Mouse (Mus musculus) cerebellum, adult 9-10 months (tissue): ENCODE results near the gene Txndc9.
"Not testable (repeated sequence)": the region's sequence is repeated elsewhere in the genome, so short reads cannot be mapped to it uniquely, and the experiment has no call there.

Experiments used
- DNase-seq: peaks from one replicate; pipeline ENCODE4 v3.0.0; 2022

The Txndc9 gene

DNA sequence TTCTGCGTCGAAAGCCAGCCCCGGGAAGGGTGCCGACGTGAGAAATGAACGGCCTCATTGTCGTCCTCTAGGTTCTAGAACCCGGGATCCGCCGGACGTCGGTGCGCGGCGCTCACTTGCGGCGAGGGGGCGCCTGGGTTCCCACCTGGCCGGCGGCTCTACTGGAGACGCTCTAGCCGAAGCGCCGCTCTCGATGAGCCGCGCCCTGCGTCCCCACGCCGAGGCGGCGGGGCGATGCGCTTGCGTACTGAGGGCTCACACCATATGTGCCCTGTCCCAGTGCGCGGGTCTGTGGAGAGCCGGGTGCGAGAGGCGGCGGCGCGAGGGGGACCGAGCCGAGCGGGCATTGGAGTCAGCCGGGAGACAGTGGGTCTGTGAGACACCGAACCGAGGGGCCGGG is at the start of gene Txndc9, which contains the start of gene Eif5b:
Gene Txndc9, minus strand, starts transcription at position 27 of the 400 bp plus-strand sequence.
Gene Eif5b, plus strand, starts transcription at position 144 of the 400 bp plus-strand sequence.
- peak; percentile 96 for DNase-seq

DNA sequence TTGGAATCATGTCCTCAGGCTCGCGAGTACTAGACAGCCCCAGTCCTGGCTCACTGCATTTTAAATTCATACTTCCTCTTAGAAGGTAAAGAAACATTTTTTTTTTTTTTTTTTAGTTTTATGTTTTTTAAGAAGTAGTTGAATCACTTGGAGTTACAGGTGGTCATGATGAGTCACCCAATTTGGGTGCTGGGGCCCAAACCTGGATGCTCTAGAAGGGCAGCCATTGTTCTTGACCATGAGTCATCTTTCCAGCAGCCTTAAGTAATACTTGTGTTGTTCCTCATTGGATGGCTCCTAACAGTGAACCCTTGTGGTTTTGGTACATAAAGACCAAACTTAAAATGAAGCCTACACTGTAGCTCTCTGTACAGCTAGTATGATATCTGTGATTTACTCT is 41.2 kb upstream of the Txndc9 start:
- DNase-seq, result no peak

DNA sequence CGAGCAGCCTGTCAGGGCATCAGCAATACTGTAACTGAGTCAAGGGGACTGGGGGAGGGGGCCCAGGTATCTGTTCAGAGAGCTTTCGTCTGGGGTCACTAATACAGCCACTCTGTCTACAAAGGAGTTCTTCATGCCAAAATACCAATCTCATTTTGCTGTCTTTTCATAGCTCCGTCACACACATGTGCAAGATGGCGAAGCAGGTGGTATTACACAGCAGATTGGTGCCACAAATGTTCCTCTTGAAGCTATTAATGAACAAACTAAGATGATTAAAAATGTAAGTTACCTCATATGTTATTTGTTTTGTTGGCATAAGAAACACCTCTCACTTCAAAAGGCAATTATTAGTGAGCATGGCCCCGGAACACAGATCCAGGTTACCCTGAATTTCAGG is 39.7 kb upstream of the Txndc9 start:
- DNase-seq, result no peak

DNA sequence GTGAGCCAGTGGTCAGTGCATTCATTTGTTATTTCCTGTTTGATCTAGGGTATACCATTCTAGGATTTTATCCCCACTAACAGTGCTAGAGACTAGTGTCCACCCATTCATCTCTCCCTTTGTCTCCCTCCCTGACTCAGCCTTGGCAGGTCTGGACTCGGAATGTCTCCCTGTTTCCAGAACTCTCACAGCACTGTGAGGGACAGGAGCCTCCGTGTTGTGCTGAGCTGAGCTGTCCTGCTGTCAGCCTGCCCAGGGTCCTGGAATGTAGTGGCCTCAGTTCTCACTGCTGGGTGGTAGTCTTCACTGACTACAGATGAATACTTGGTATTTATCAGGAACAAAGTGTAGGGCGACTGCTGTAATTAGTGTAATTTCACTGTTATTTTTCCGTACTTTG is 37.8 kb upstream of the Txndc9 start:
- no peak for DNase-seq

DNA sequence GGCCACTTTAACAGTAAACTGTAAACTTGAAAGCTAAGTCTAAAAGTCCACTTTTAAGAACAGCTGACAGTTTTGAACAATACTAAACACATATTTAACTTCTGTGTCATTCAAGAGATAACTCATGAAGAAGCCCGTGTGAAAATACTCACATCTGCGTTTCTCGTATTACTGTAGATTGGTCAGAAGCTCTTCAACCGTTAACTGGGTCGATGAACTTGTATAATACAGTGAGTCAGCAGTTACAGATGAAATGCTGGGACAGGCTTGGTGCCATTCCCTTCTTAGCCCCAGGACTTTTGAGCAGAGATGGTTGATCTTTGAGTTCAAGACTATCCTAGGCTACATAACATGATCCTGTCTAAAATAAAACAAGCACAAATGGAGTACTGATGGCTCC is 33.7 kb upstream of the Txndc9 start:
- no peak for DNase-seq

DNA sequence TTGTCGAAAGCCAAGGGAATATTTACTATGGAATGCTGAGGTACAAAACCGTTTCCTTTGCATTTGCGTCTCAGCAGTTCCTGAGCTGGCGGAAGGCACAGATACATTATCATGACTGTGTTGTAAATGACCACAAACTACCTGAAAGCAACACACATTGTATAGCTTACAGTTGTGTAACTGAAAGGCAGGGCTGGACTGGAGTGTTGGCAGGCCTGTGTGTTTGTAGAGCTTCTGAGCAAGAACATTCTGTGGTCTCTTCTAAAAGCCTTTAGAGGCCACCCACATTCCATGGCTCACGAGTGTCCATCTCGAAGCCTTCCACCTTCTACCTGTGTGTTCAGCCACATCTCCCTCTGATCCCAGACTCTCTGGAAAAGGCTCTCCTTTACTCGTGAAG is 29.6 kb upstream of the Txndc9 start:
- no peak for DNase-seq

DNA sequence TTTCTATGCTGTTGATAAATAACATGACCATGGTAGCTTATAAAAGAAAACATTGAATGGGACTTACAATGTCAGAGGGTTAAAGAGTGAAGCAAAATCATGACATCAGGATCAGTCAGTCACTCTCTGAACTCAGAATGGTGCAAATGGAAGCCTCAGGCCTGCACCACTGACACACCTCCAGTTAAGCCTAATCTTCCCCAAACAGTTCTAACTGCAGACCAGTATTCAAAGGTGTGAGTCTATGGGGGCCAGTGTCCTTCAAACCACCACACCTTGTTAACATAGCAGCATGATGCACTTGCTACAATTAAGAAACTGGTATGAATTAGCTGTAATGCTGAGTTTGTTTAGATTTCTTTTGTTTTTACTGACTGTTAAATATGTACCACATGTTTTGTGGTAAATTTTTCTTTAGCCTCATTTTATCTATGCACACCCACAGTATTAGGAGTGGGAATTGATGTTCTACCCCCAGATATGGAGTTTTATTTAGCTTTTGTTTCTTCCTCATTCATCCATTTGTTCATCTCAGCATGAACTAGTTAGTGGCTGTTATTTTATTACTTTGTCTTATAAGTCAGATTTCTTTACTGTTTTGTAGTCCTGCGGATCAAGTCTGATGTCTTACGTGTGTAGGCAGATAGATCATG is 17.0 kb upstream of the Txndc9 start:
- DNase-seq, result no peak

DNA sequence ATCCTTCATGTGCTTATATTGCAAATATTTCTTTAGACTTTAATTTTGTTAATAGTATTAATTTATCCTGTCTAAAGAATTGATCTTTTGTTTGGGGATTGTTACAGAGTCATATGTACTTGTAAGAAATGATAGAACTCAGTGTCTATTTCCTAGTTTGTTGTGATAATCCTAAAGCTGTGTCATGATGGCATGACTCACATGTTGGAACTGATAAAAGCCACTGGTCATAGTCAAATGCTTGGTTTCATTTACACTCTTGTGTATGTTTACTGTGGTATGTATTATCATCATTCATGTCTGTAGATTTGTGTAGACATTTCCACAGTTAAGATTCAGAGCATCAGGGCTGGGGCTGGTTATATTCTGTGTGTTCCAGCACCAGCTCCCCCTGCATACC is 14.8 kb upstream of the Txndc9 start:
- DNase-seq, result no peak

DNA sequence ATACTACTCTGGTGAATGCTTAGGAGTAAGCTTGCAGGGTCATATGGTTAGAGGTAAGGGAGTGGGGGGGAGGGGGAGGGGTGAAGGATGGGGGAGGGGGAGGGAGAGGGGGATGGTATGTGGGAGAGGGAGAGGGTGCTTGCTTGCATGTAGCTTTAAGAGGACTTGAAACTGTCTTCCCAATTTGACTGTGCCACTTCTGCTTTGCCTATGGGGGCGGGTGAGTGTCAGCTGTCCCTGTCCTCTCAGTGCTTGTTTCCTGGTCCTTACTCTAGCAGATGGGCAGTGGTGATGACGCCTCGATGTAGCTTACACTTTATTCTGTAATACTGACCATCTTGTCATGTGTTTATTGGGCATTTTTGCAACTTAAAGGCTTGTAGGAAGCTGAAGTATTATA is 14.4 kb upstream of the Txndc9 start:
- no peak for DNase-seq

DNA sequence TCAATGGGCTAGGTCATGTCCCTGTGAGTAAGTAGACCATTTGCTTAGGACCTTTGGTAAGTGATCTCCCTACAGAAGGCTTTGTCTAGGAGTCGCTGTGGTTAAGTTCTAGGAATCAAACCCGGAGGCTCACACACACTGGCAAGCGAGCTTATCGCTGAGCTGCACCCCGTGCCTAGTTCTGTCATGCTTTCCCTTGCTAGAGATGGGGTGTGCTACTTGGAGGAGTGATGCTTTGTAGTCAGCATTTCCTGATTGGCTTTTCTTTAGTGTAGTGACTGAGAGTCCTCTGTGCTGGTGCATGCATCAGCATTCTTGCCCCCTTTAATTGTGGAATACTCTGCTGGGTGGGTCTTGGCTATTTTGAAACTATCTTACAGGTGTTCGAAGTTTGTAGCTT is 14.0 kb upstream of the Txndc9 start:
- DNase-seq, result no peak

DNA sequence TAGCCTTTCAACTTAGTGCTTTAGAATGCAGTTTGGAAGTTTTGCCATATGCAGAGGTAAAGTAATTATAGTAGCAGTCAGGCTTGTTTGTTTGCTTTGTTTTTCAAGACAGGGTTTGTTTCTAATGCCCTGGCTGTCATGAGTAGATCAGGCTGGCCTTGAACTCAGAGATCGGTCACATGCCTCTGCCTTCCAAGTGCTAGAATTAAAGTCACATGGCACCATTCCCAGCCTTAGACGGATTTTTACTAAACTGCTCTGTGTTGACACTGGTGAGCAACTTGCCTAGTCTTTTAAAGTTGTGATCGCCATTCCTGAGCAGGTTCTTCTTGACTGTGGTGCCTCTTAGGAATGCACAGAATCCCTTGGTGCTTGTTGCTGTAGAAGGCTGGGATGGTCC is 9.0 kb upstream of the Txndc9 start:
- no peak for DNase-seq

DNA sequence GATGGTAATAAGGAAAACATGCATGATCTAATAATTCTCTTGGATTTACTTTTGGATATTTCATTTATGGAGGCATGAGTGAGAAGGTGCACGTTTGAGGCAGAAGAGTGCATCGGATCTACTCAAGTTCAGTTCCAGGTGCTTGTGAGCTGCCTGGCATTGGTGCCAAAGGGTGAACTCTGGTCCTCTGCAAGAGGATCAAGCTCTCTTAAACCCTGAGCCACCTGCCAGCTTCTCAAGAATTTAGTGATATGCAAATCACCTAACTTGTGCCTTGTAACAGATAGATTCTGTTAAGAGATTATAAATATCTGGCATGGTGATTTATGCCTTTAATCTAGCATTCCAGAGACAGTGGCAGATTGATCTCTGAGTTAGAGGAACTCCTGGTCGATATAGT is 5.4 kb upstream of the Txndc9 start:
- no peak for DNase-seq

DNA sequence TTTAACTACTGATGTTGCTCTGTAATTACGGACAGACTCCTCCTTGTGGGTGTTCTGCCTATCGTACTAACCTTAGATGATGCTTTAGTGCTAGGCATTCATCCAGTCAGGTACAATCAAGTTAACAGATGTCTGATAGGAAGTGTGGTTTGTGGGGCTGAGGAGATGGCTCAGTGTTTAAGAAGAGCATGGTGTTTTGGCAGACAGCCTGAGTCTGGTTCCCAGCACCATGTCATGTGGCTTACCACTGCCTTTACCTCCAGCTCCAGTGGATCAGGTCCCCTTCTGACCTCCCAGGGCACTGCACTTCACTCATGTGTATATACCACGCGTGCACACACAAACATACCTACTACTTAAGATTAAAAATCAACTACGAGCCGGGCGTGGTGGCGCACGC is 4.3 kb upstream of the Txndc9 start:
- no peak for DNase-seq

DNA sequence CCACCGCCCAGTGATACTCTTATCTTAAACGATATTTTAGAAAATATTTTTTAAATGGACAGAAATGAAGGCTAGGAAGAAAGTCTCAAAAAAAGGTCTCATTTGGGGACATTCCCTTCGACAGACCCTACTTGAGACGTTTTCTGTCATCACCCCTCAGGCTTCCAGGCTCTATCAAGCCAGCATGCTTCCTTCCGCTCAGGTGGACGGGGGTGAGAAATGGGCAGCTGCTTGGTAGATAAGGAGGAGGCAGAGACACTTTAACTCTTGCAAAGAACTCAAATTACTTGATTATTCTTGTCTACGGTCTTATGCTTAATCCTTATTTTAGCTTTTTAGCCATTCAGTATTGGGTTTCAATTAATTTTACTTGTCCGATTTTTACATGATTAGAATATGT is 3.2 kb upstream of the Txndc9 start:
- no peak for DNase-seq

DNA sequence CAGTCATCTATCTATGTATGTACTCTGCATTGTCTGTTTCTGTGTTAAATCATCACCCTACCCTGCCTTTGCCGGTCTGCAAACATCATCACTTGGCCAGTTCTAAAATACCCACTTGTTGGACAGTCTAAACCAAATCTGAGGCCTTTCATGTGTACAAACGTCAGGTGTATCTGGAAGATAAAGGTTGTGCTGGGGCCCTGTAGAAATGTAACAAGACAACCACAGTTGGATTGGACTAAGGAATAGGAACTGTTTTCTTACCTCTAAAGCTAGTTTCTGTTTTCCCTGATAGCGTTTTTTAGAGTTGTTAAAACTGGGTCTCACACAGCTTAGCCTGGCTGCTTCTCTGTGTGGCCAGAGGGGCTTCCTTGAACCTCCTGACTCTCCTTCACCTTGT is 1.9 kb upstream of the Txndc9 start:
- no peak for DNase-seq

DNA sequence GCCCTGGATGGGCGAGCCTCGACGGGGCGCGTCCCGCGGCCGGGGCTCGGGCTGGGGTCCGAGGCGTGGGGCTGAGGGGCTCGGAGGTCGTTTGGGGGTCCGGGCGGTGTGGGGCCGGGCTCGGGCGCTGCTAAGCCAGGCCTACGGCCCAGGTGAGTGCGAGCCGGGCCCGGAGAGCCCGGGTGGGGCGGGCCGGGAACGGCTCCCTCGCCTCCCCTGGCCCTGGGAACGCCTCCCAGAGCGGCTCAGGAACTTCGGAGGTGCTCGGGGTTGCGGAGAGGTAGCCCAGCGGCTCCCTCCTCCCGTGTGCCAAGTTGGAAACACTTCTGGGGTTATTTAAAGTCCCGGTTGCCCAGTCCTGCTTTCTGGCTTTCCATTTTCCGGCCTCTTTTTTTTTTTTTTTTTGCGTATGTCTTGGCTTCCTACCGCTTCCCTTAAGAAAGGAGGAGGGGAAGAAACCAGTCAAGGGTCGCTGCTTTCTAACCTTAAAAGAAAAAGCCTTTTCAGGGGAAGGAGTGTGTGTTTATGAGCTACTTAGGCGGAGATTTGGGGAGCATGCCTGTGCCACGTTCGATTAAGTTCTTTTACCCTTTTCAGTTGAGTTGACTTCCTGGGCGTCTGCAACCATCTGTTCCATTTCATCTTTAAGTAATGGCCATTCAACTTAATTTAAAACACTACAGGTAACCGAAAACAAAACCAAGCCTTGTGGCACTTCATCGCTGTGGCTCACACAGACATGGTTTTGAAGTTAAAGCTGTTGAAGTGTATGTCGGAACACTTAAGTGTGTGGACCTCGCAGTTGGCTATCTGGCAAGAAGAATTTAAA is 892 bp upstream of the Txndc9 start:
- DNase-seq, result peak; percentile 38

DNA sequence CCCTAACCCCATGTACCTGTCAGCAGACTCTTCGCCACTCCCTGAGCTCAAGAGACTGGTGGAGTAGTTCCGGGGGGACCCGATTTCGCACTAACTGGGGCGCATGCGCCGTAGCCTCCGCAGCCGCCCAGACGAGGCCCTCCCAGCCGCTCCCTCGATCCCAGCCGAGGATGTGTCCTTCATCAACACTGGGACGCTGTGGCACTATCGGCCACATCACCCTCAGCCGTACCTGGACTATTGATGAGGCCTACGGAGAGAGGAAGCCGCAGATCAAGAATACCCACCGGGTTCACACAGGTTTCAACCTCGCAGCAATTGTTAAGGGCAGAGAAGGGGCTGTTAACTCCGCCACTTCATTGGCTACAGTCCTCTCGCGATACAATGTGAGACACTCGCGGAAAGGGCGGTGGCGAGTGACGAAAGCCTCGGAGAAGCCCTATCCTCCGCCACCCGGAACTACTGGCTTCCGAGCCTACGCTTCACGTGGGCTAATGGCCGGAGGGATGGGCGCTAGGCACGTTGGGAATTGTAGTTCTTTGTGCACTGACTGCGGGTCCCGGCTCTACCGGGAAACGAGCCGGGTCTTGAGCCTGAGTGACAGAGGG is 712 bp downstream of the Txndc9 start:
- peak; percentile 99 for DNase-seq

DNA sequence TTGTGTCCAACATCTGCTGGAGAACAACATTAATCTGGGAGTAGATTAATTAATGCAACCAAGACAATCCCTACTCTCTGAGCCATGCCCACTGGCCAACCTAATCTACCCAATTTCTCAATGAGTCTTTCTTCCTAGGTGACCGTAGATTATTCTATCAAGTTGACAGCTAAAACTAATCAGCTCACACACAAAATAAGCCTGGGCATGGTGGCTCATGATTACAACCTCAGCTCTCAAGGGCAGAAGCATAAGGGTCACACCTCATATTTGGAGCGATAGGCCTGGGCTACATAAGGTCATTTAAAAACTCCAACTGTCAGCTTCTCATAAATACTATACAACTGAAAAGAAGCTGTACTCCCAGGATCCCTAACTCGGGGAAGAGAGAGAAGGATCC is 1.5 kb downstream of the Txndc9 start:
- no peak for DNase-seq

DNA sequence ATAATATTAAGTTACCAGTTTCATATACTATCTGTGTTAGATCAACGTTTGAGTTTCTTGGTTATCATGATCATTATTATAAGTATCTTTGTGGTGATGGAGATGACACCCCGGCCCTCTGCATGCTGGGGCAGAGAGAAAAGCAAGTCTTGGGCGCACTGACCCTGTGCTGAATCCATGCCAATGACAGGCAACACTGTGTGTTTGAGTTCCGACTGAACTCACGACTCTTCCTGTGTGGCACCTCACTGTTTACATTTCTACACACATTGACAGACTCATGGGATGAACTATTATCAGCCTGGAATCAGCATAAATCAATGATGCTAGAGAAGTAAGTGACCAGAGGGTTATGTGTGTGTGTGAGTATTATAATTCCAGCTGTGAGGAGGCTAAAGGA is 9.8 kb downstream of the Txndc9 start:
- DNase-seq, result no peak

DNA sequence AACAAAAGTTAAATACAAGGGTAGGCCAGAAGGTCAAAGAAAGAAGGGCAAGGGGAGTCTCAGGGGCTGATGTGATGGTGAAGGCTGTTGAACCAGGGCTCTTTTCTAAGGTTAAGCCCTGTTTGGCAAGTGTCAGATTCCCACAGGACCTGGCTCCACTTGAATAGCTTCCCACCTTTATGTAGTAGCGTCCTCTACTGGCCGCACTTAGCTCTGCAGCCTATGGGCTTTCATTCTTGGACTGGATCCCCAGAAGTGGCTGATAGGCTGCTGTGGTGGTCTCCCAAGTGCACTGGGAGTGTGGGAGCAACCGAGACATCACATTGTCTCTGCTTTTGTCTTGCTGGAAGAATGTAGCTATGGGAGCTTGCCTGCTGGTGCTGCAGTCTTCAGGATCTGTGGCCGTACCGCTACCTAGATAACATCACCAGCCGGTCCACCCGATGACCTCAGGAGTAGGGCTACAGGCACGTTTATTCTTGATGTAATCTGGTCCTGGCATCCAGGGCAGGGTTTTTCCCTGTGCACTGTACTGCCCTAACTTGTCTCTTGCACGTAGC is 11.8 kb downstream of the Txndc9 start:
- DNase-seq, result peak; percentile 46

DNA sequence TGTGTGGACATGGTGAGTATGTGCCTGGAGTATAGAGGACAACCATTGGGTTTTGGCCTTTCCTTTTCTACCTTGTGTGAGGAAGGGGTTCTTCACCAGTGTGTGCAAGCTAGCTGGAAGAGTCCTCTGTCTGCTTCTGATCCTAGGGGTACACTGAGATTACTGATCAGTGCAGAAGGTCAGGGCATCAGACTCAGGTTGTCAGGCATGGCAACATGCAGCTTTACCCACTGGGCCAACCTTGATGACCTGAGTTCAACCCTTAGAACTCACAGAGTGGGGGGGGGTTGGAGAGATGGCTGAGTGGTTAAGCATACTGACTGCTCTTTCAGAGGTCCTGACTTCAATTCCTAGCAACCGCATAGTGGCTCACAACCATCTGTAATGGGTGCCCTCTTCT is 13.4 kb downstream of the Txndc9 start:
- no peak for DNase-seq

DNA sequence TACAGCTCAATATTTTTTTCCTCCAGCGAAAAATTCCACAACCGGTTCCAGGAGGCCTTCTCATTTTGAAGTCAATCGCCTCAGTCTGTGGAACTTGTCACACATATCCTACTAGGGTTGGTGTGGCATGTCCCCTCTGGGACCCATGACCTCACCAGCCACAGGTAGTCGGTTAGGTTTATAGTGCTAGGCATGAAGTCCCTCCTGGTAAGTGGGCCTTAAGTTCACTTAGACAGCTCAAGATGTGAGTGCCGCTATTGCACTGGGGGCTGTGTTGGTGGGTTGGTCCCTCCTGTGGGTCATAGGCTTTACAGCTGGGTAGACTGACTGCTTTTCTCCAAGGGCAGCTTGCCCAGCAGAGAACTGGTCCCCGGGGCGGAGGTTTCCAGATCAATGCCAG is 20.4 kb downstream of the Txndc9 start:
- no peak for DNase-seq

DNA sequence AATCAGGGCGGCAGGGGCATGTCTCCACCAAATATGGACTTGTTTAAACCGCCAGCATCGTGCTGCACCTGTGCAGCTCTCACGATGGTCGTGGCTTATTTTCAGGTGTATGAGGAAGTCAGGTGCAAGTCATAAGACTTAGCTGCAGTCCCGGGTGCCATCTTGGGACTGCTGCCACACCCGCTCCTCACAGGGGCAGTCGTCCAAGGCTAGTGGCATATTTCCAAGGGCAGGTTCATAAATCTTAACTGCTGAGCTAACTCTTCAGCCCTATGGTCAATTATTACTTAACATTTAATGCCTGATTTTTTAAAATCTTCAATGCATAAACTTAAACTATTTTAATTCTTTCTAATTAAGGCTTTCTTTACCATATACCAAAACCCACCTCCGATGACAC is 21.0 kb downstream of the Txndc9 start:
- DNase-seq, result not testable (repeated sequence)

DNA sequence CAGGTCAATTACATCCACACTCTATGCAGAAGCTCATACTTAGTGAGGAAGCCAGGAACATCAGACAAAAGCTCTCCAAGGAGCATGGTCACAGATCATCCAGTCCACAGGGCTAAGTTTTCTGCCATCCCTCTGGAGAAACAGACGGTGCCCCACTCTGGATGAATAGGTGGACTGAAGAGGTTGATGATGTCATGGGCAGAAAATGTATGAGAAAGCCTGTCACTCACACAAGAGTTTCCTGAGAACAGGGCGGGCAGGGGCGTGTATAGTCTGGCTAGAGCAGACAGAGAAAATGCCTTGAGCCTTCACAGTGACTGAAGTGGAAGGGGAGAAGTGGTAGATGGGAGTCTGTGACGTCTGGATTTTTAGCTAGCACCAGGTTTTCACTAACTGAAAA is 26.2 kb downstream of the Txndc9 start:
- no peak for DNase-seq
